Mouse (Mus musculus): ENCODE measurements at regions not wholly inside any gene's neighbourhood (a gene's known extent, or its start where the extent isn't known, plus 50 kb on each side); places are given as distances from the start of the nearest gene placed in this dataset.
A peak's percentile ranks its signal among the peaks of the same experiment; 100 is the strongest.

DNA sequence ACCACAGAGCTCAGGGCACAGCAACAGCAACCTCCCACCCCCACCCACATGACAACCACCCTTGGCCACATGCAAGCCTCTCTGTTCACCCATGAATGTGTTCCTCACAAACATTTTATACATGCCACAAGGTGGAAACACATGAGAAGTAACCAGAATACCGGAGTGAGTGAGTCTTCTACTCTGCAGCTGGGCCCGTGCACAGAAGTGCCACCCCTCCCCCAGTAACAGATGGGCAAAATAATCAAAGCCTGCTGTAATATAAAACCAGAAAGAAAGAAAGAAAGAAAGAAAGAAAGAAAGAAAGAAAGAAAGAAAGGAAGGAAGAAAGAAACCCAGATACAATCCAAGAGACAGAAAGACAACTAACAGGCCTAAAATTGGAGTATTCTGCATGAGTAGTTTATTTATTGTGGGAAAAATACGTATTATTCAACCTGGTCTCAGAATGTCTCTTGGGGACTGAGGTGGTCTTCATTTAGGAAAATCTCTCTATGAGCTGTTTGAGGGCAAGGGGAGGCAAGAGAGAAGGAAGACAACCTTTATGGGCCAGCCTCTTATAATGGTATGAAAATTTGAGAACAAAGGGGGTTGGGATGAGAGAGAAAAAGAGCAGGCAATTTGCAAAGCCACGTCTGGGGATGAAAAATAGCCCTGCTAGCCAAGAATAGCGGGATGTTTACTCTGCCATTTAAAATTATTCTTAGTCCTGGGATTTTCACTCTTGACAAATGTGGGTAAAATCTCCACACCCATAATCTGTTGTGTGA is 160.2 kb downstream of the Sox4 start:
- peak; percentile 51 for DNase-seq

GRCm38 (mm10) chr13:28792461-28793165 is 160.9 kb downstream of the Sox4 start:
- no peak for DNase-seq

DNA sequence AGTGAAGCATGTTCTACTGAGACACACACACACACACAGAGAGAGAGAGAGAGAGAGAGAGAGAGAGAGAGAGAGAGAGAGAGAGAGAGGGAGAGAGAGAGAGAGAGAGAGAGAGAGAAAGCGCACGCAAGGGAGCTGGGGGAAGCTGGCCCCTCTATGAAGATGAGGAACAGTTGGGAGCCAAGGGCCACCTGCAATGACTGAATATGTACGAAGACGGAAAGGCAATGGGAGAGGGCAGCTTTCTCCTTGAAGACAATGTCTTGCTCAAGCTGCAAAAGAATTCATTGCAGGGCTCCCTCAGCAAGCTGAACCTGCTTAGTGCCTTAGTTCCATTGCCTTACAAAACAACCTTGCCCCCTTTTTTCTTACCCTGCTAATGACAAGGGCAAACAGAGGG is 163.1 kb downstream of the Sox4 start:
- peak; percentile 48 for DNase-seq

- no peak for DNase-seq
Observed at GRCm38 (mm10) chr13:28787331-28787643, 166.2 kb downstream of the Sox4 start.

GRCm38 (mm10) chr13:28786629-28787330 is 166.7 kb downstream of the Sox4 start:
- no peak for DNase-seq

- no peak for DNase-seq
Observed at GRCm38 (mm10) chr13:28782497-28783246, 170.8 kb downstream of the Sox4 start.

- DNase-seq: no peak
Observed at GRCm38 (mm10) chr13:28782081-28782480, 171.4 kb downstream of the Sox4 start.

DNA sequence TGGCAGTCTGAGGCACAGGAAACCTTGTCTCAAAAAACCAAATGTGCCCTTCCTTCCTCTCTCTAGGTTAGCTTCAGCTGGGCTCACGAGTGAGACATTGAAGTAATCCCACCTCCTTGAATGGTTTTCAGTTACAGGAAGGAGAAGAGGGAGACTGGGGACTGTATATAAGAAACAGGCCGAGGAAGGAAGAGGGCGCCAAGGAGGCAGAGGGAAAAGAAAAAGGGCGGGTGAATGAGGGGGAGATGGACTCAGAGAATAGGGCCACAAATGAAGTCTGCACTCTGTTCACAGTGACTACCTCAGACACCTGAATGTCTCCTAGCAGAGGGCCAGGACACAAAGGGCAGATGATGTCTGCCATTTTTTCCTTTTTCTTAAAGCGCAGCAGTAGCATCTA is 171.9 kb downstream of the Sox4 start:
- DNase-seq: no peak

DNA sequence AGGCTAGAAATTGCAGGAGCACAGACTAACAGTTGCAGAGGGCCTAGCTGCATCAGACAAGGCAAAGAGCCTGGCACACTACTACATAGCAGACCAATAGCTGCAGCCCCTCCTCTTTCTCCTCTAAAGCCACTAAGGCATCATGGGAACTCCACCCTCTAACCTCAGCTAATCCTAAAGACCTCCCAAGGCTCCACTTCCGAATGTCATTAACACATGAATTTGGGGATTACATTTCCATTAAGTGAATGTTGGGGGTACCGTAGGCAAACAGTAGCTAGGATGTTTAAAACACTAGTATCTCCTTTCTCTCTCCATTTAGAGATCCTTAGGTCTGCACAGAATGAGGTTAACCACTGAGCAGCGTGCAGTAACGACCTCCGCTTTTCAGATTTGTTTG is 173.1 kb downstream of the Sox4 start:
- DNase-seq: no peak

GRCm38 (mm10) chr13:28775142-28775815 is 178.2 kb downstream of the Sox4 start:
- no peak for DNase-seq

GRCm38 (mm10) chr13:28774649-28775048 is 178.9 kb downstream of the Sox4 start:
- DNase-seq: no peak

DNA sequence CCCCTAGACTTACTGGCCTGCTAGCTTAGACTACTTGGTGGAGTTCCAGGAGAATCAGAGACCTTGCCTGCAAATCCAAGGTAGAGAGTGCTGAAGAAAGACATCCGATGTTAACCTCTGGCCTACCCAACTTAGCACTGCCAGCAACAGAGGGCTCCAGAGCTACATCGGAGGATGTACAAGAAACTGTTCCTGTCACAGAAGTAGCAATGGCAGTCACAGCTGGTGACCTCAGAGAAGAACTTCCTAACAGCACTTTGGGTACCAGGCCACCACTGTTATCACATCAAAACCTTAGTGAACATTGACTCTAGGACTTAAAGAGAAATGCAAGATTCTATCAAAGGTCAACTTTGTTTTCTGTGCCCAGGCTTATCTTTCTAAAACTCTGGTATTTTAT is 180.0 kb downstream of the Sox4 start:
- DNase-seq: peak; percentile 38

GRCm38 (mm10) chr13:28770531-28770930 is 183.0 kb downstream of the Sox4 start:
- DNase-seq: no peak

DNA sequence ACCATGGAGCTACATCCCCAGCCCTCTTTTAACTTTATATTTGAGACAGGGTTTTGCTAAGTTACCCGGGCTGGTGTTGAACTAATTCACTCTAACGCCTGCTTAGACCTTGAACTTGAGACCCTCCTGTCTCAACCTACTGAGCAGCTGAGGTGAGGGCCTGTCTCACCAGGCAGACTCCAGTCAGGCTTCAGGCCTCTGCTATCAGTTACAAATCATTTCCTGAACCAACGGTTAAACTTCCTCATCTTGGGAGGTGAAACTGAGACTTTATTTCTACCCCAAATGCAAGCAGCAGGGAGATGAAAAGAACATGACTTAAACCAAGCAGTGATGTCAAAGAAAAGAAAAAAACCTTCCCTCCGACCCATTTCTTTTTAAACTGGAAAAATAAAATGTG is 183.5 kb downstream of the Sox4 start:
- no peak for DNase-seq

DNA sequence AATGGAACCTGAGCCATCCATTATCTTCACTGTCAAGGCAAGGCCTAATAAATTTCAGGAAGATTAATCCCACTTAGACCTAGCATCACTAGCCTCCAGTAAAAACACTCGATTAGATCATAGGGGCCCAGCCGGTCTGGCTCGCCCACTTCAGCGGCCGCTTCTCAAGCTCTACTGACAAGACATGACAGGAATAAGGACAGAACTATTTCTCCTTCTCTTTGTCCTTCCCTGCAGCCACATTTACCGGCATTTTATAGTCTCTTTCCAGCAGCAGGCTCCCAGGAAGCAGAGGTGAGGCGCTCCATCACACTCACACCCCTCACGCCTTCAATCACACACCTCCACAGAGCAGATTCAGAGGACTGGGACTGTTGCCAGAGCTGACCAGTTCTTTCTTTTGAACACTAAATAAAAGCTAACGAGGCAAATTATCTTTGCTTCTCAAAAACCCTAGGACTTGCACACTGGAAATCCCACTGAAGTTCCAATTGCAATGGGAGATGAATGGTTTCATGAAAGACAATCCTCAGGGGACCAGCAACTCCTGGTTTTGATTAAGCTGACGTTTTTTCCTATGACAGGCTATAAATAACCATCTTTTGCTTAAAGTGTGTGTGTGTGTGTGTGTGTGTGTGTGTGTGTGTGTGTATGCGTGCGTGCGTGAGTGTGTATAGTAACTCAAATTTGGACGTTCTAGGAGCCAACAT is 184.6 kb downstream of the Sox4 start:
- no peak for DNase-seq

DNA sequence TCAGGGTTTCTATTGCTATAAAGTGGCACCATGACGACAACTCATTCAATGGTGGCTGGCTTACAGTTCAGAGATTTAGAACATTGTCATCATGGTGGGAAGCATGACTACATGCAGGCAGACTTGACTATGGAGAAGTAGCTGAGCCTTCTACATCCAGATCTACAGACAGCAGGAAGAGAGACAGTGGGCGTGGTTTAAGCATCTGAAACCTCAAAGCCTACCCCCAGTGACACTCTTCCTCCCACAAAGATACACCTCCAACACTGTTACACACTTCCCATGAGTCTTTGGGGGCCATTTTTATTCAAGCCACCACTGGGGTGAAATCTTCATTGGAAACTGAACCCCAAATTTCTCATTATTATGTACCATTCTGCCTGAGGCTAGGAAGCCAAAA is 191.0 kb downstream of the Sox4 start:
- DNase-seq: peak; percentile 39

- DNase-seq: no peak
Observed at GRCm38 (mm10) chr13:28759026-28759425, 194.5 kb downstream of the Sox4 start.

DNA sequence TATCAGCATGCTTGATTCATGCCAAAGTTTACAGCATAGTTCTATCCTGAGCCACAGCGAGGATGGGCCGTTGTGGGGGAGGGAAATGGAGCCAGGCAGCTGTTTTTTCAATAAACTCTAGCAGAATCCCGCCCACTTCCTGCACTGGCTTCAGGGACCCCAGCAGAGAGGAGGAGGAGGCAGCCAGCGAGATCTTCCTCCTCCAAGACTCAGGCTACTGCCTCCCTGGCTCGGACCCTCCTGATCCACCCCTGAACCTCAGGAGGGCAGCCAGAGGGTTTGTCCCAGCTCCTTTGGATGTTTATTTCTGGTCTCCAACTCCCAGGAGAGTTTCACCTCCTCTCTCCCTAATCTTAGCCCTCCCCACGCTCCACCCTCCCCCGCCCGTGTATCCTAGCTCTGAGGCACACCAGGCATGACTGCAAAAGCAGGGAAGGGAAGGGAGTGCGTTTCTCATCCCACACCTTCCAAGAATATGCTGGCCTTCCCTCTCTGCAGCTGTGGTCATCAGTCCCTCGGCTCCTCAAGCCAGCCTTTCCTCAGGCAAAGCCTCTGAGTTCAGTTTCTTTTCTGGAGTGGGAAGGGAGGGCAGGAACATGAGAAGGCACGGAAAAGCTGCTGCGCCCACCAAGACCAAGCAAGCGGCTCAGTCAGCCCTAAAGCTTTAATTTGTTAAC is 195.5 kb downstream of the Sox4 start:
- DNase-seq: peak; percentile 89

DNA sequence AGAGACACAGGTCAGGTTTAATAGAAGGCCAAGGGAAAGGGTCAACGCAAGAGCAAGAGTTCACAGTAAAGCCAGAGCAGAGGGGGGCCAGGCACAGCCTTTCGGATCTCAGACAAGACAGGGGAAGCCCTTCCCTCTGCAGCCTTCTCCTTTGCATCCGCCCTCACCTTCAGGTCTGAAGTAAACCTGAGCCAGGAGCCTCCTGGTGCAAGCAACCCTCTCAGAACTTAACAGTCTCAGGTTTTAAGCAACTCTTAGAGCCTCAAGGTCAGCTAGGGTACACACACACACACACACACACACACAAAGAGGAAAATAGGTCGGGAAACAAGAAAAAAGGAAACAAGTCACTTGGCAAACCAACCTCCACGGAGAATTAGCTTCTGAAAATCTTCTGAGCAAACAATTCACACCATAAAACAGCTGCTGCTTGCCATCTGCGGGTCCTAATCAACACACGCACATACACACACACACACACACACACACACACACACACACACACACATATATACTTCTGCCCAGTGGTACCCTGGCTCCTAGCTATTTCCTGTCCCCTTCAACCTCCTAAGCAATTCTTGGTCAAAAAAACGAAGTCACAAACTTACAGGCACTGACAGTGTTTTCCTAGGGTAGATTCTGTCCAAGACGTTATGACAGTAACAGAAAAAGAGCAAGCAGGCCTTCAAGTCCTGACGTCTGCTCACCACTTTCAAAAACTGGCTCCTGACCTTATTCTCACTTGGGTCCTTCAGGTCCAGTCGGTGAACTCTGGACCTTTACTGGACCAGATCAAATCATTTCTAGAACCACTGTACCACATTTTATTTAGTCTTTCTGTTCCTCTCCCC is 196.4 kb downstream of the Sox4 start:
- peak; percentile 56 for DNase-seq

- DNase-seq: no peak
Observed at GRCm38 (mm10) chr13:28754207-28754606, 199.3 kb downstream of the Sox4 start.

Data from thymus, postnatal 25 days (tissue).